Mouse (Mus musculus) kidney, adult 2 months (tissue): ENCODE measurements around the gene Eif3m. TPM values are rescaled to one million over a fixed set of nuclear protein-coding genes. Genes with fewer than 3 reads are reported as not detected.
"Not testable (repeated sequence)": the region's sequence is repeated elsewhere in the genome, so short reads cannot be mapped to it uniquely, and the experiment has no call there.

ENCODE experiments used
- DNase-seq: peaks from one replicate; pipeline ENCODE4 v3.0.0; 2021
- H3K27ac ChIP-seq: fragments of 200-500 bp; 2 replicates; pipeline ENCODE4 v1.5.1; 2012; ENCODE audit warnings: low read depth, low read length, control low read depth, inconsistent platforms; ENCODE audit not compliant: insufficient read depth
- H3K27me3 ChIP-seq: fragments of 200-500 bp; replicated peaks from 2 replicates; pipeline ENCODE4 v1.6.1; 2012; ENCODE audit warnings: mild to moderate bottlenecking, moderate library complexity, low read length, inconsistent platforms; ENCODE audit not compliant: control insufficient read depth, insufficient read depth
- H3K36me3 ChIP-seq: fragments of 200-500 bp; 2 replicates; pipeline ENCODE4 v1.6.1; 2012; ENCODE audit warnings: mild to moderate bottlenecking, moderate library complexity, low read length, inconsistent platforms; ENCODE audit not compliant: control insufficient read depth, insufficient read depth
- H3K4me1 ChIP-seq: fragments of 200-500 bp; 2 replicates; pipeline ENCODE4 v1.6.1; 2011; ENCODE audit warnings: low read length; ENCODE audit not compliant: control insufficient read depth, insufficient read depth
- H3K4me3 ChIP-seq: fragments of 200-500 bp; 2 replicates; pipeline ENCODE4 v1.5.1; 2011; ENCODE audit warnings: mild to moderate bottlenecking, low read depth, low read length, control low read depth; ENCODE audit not compliant: insufficient read depth
- CTCF ChIP-seq: fragments of 200-500 bp; conservative IDR thresholded peaks from 2 replicates; pipeline ENCODE4 v1.5.1; 2011; ENCODE audit warnings: low read depth, mild to moderate bottlenecking, control low read depth, low read length, moderate library complexity, mixed read lengths; ENCODE audit not compliant: insufficient read depth, insufficient read length
- POLR2A ChIP-seq: fragments of 200-500 bp; IDR thresholded peaks from one replicate; pipeline ENCODE4 v1.6.1; 2011; ENCODE audit warnings: low read depth, low read length, control low read depth
- WGBS: fragments of 180-500 bp; shearing (Covaris S2); methylation state at CpG from one replicate; pipeline ENCODE4 v1.1.7; 2018; 5-methylcytosine and 5-hydroxymethylcytosine counted together
- polyA plus RNA-seq: library from polyadenylated mRNA; depleted of rRNA; stranded (reverse); fragments of >200 nt; gene quantifications from 2 replicates; pipeline ENCODE4 v1.2.3, GENCODE M21; 2012

The Eif3m gene
- polyA plus RNA-seq, 1 experiment, result 44.4 TPM

- no peak overlapping the region for H3K4me3 ChIP-seq
- 67% methylated on average over 7 of the region's 7 CpGs for WGBS
- H3K27me3 ChIP-seq, result no peaks in the 10 kb centered on the region
- TF ChIP-seq CTCF, result no peak
- TF ChIP-seq POLR2A, result no peak
- no peak overlapping the region for H3K27ac ChIP-seq
- no peaks in the 10 kb centered on the region for H3K4me1 ChIP-seq
- DNase-seq, result no peak
- no peaks in the 10 kb centered on the region for H3K36me3 ChIP-seq
Observed at GRCm38 (mm10) chr2:105037956-105038569, 21.2 kb upstream of the Eif3m start.

GRCm38 (mm10) chr2:105036401-105037070, 19.7 kb upstream of the Eif3m start:
- Histone ChIP-seq H3K27me3 (no peaks in the 10 kb centered on the region), H3K4me3 (no peak overlapping the region), H3K36me3 (no peaks in the 10 kb centered on the region), H3K4me1 (no peaks in the 10 kb centered on the region), H3K27ac (no peak overlapping the region)
- 55% methylated on average over 11 of the region's 11 CpGs for WGBS
- peak; percentile 12 for DNase-seq
- no peak for TF ChIP-seq CTCF
- no peak for TF ChIP-seq POLR2A

- no peak overlapping the region for H3K27ac ChIP-seq
- DNase-seq, result no peak
- H3K4me3 ChIP-seq, result no peak overlapping the region
- no peaks in the 10 kb centered on the region for H3K36me3 ChIP-seq
- TF ChIP-seq CTCF, result no peak
- no peak for TF ChIP-seq POLR2A
- WGBS, result 43% methylated on average over 11 of the region's 11 CpGs
- no peaks in the 10 kb centered on the region for H3K4me1 ChIP-seq
- no peaks in the 10 kb centered on the region for H3K27me3 ChIP-seq
Observed at GRCm38 (mm10) chr2:105035985-105036384, 19.1 kb upstream of the Eif3m start.

GRCm38 (mm10) chr2:105034084-105034483, 17.2 kb upstream of the Eif3m start:
- TF ChIP-seq CTCF (no peak), POLR2A (no peak)
- Histone ChIP-seq H3K4me1 (no peaks in the 10 kb centered on the region), H3K27me3 (no peaks in the 10 kb centered on the region), H3K36me3 (no peaks in the 10 kb centered on the region), H3K4me3 (no peak overlapping the region), H3K27ac (no peak overlapping the region)
- DNase-seq, result no peak
- 91% methylated on average over 3 of the region's 3 CpGs for WGBS

GRCm38 (mm10) chr2:105030505-105030904, 13.6 kb upstream of the Eif3m start:
- DNase-seq, result no peak
- H3K36me3 ChIP-seq, result no peaks in the 10 kb centered on the region
- 91% methylated on average over 5 of the region's 5 CpGs for WGBS
- TF ChIP-seq POLR2A (no peak), CTCF (no peak)
- H3K4me1 ChIP-seq, result no peaks in the 10 kb centered on the region
- H3K27ac ChIP-seq, result no peak overlapping the region
- H3K4me3 ChIP-seq, result no peak overlapping the region
- H3K27me3 ChIP-seq, result no peaks in the 10 kb centered on the region

- no peak for DNase-seq
- 56% methylated on average over 5 of the region's 5 CpGs for WGBS
Observed at GRCm38 (mm10) chr2:105028806-105029205, 11.9 kb upstream of the Eif3m start.

GRCm38 (mm10) chr2:105026950-105027695, 10.2 kb upstream of the Eif3m start:
- Histone ChIP-seq H3K27ac (no peak overlapping the region), H3K36me3 (no peaks in the 10 kb centered on the region), H3K4me1 (no peaks in the 10 kb centered on the region), H3K27me3 (no peaks in the 10 kb centered on the region), H3K4me3 (no peak overlapping the region)
- TF ChIP-seq POLR2A, result no peak
- TF ChIP-seq CTCF, result no peak
- 45% methylated on average over 22 of the region's 22 CpGs for WGBS
- DNase-seq, result no peak

More at GRCm38 (mm10) chr2:105028806-105029205, 11.9 kb upstream of the Eif3m start:
- H3K27me3 ChIP-seq, result no peaks in the 10 kb centered on the region
- no peaks in the 10 kb centered on the region for H3K36me3 ChIP-seq
- H3K4me3 ChIP-seq, result no peak overlapping the region
- H3K4me1 ChIP-seq, result no peaks in the 10 kb centered on the region
- TF ChIP-seq POLR2A (no peak), CTCF (no peak)
- no peak overlapping the region for H3K27ac ChIP-seq

- H3K27ac ChIP-seq, H3K4me1 ChIP-seq: not testable (repeated sequence)
- WGBS, result 82% methylated on average over 12 of the region's 12 CpGs
Observed at GRCm38 (mm10) chr2:105025610-105026009, 8.7 kb upstream of the Eif3m start.

More at GRCm38 (mm10) chr2:105025610-105026009, 8.7 kb upstream of the Eif3m start:
- not testable (repeated sequence) for H3K36me3 ChIP-seq, DNase-seq, H3K27me3 ChIP-seq, H3K4me3 ChIP-seq
